ENCODE assay signal across 8 mouse cellular contexts in the genomic region with DNA sequence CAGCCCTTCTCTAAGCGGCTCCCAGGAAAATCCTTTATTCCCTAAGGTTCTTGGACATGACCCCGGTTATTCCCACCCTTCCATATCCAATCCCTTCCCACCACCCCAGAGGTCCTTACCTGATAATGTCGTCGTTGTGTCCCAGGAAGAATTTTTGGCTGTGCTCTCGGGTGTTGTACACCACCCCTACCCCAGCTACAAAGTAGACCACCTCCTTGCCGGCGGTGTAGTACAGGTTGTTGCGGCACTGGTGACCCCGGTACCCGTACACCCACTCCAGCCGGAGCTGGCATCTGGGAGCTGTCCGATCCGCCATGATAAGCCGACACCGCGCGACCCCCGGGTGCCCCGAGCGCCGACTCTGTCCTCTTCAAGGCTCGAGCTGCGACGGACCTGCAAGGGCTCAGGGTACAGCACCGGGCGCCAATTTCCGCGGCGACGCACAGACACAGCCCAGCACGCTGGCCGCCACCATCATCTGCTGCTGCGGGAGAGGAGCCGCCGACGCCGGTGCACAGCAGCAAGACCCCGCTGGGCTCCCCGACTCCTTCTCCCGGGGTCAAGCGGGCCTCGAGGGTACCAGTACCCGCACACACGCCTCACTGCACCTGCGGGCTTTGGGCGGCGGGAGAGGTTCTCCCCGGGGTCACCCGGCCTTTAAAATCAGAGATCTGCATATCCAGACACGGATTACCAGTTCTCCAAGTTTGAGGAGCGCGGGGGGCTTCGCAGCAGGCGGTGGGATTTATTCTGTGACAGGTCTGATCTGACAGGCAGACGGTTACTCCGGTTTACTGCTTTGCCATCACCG. TPM values are rescaled to one million over a fixed set of nuclear protein-coding genes. Genes with fewer than 3 reads are reported as not detected.
DNase-seq lines count a peak whose midpoint lies in the region; ATAC-seq and TF ChIP-seq lines count a peak whose summit lies in the region.

No protein-coding gene starts in this region.

- H3K27ac ChIP-seq in cortical plate, adult 2 months (ENCODE audit: insufficient read depth, low read length) = peak overlapping the region; percentile 86
- no peak overlapping the region for H3K27ac ChIP-seq in intestine, embryonic 14.5 days (ENCODE audit: low read depth)

- H3K36me3 ChIP-seq in intestine, embryonic 14.5 days (ENCODE audit: control insufficient read depth, insufficient read depth, low read length) = no peaks in the 10 kb centered on the region

- H3K9me3 ChIP-seq in intestine, embryonic 14.5 days (ENCODE audit: control insufficient read depth, low read length) = no peaks in the 10 kb centered on the region

- 1% methylated on average over 57 of the region's 57 CpGs for WGBS in intestine, embryonic 14.5 days

- intact Hi-C loops in left cerebral cortex, postnatal 25 days (cut with DNase I) = loop anchor here (5.0 to 10.0 kb wide), 4 partner anchors 243 to 620 kb away; partner anchors contain the start of genes Acyp2, Clhc1, Rps27a and Rtn4

- TF ChIP-seq POLR2A in cortical plate, adult 2 months (IDR thresholded peaks at IDR 0.05; ENCODE audit: extremely low read depth, insufficient read depth, low read length) = no peak

- peaks cover 32% of the 10 kb centered on the region for H3K27me3 ChIP-seq in intestine, embryonic 14.5 days (replicated peaks; ENCODE audit: control insufficient read depth, insufficient read depth, low read length)

- DNase-seq in cerebellum, adult 11 months = peak; percentile 63
- peak; percentile 10 for DNase-seq in gastrocnemius, postnatal 25 days
- peak; percentile 80 for DNase-seq in intestine, embryonic 14.5 days (ENCODE audit: low spot score)
- DNase-seq in left cerebral cortex, postnatal 25 days (ENCODE audit: low spot score in 2 of 2) = peak; percentile 50 to 57
- peak; percentile 22 to 39 for DNase-seq in right cerebral cortex, postnatal 36 days (ENCODE audit: low spot score in 2 of 2)

- no peak for ATAC-seq in cerebellum, adult (ENCODE audit: insufficient number of reproducible peaks, low FRiP score, low TSS enrichment)
- 0 out of 2 replicates have a peak, but pooled peaks have one; percentile 2 for ATAC-seq in intestine, embryonic 14.5 days (replicated peaks; ENCODE audit: low FRiP score, low TSS enrichment, low read depth)
- peak; percentile 20; the same call in 1 of the 2 replicates for ATAC-seq in megakaryocyte, adult 5-6 weeks (ENCODE audit: poor library complexity, severe bottlenecking)

- peak overlapping the region; percentile 71 for H3K4me3 ChIP-seq in cortical plate, adult 2 months (ENCODE audit: insufficient read depth, low read length)
- peak overlapping the region; percentile 37 for H3K4me3 ChIP-seq in intestine, embryonic 14.5 days (ENCODE audit: low read depth, low read length)

- H3K9ac ChIP-seq in intestine, embryonic 14.5 days (ENCODE audit: low read length) = peak overlapping the region; percentile 37; the same call in 1 of the 2 replicates

- peak overlapping the region; percentile 55 for H3K4me2 ChIP-seq in intestine, embryonic 14.5 days (ENCODE audit: low read length)

- no peaks in the 10 kb centered on the region; the same call in 1 of the 2 replicates for H3K4me1 ChIP-seq in cortical plate, adult 2 months (ENCODE audit: control insufficient read depth, insufficient read depth, low read length)
- H3K4me1 ChIP-seq in intestine, embryonic 14.5 days (replicated peaks; ENCODE audit: control insufficient read depth, insufficient read depth, low read length) = peaks cover 3% of the 10 kb centered on the region; the same call in 1 of the 2 replicates

- no peak for TF ChIP-seq CTCF in cortical plate, adult 2 months (IDR thresholded peaks at IDR 0.05; ENCODE audit: extremely low read depth, insufficient read depth, low read length)

RNA-seq across cellular contexts. Expression of gene Eml6, which starts 1.4 kb away (rescaled TPM):
- 26.0 and 30.9 TPM in 2 replicates for polyA plus RNA-seq in cortical plate, adult 2 months (2012; rRNA removed)
- total RNA-seq in gastrocnemius, postnatal 25 days (2021) = under 1 TPM; 0.40 to 0.87 TPM
- polyA plus RNA-seq in intestine, embryonic 14.5 days (2014; fragmentation: Nextera tagmentation; extraction: Ambion mirVana) = 0.87 and 0.90 TPM in 2 replicates
- 10 to 100 TPM; 23.7 to 24.4 TPM for total RNA-seq in left cerebral cortex, postnatal 25 days (2021)
- total RNA-seq in megakaryocyte, adult 5-6 weeks (2015) = 1.9 and 2.1 TPM in 2 replicates
- 2.3 and 4.0 TPM in 2 replicates for total RNA-seq in megakaryocyte, adult 5-6 weeks (2017)

Comparison
In these comparisons a context has a peak if more than half of its experiments do, and no peak if none do; other contexts are left out.
1. DNase-seq: peak in every context shown above with its lines; median percentile 80 in intestine, embryonic 14.5 days; 63 in cerebellum, adult 11 months; 54 in left cerebral cortex, postnatal 25 days; 30 in right cerebral cortex, postnatal 36 days; 10 in gastrocnemius, postnatal 25 days.
2. RNA of gene Eml6, which starts 1.4 kb away (total RNA-seq): 23.7 to 24.4 TPM in left cerebral cortex, postnatal 25 days; 1.9 to 4.0 TPM in megakaryocyte, adult 5-6 weeks and 0.40 to 0.87 TPM in gastrocnemius, postnatal 25 days; every median in the first group is over 4 times any median in the second.